In genomic region chr7:127773664-127774384, GRCm38 (mm10) we compare ENCODE assay signal across 8 mouse cellular contexts. TPM values are rescaled to one million over a fixed set of nuclear protein-coding genes. Genes with fewer than 3 reads are reported as not detected.
DNase-seq lines count a peak whose midpoint lies in the region; ATAC-seq lines count a peak whose summit lies in the region.

No protein-coding gene starts in this region.

- H3K36me3 ChIP-seq in midbrain, embryonic 13.5 days = peaks cover 3% of the 10 kb centered on the region; the same call in 1 of the 2 replicates
- no peaks in the 10 kb centered on the region; the same call in 1 of the 2 replicates for H3K36me3 ChIP-seq in midbrain, embryonic 11.5 days (ENCODE audit: control insufficient read depth, insufficient read depth, low read length)

- intact Hi-C loops in heart, postnatal 14 days (cut with DNase I) = no loop called here
- intact Hi-C loops in left cerebral cortex, postnatal 25 days (cut with DNase I) = loop anchor here (5.0 kb wide), 1 partner anchor 163 kb away; no protein-coding TSS in a partner anchor

- 45% methylated on average over 9 of the region's 9 CpGs for WGBS in midbrain, embryonic 13.5 days
- WGBS in midbrain, embryonic 11.5 days = 45% methylated on average over 9 of the region's 9 CpGs

- DNase-seq in midbrain, embryonic 11.5 days (ENCODE audit: low spot score, missing footprints) = no peak
- peak; percentile 80 for DNase-seq in T-cell, adult 2 months (ENCODE audit: low spot score)
- peak; percentile 82 to 90 for DNase-seq in cerebellum, postnatal 25 days
- DNase-seq in heart, postnatal 14 days = peak; percentile 69 to 80
- peak; percentile 57 to 68 for DNase-seq in left cerebral cortex, postnatal 25 days (ENCODE audit: low spot score in 2 of 2)
- peak; percentile 84 for DNase-seq in thymus, postnatal 14 days

- H3K4me2 ChIP-seq in midbrain, embryonic 13.5 days (replicated peaks) = no peak overlapping the region
- H3K4me2 ChIP-seq in midbrain, embryonic 11.5 days = no peak overlapping the region

- H3K9ac ChIP-seq in midbrain, embryonic 13.5 days (replicated peaks) = peak overlapping the region; percentile 29; the same call in 1 of the 2 replicates
- H3K9ac ChIP-seq in midbrain, embryonic 11.5 days (ENCODE audit: low read length) = no peak overlapping the region

- peaks cover 38% of the 10 kb centered on the region for H3K4me1 ChIP-seq in midbrain, embryonic 13.5 days (replicated peaks)
- peaks cover 28% of the 10 kb centered on the region for H3K4me1 ChIP-seq in midbrain, embryonic 11.5 days (ENCODE audit: control insufficient read depth, insufficient read depth, low read length)

- H3K27ac ChIP-seq in midbrain, embryonic 13.5 days = no peak overlapping the region
- H3K27ac ChIP-seq in midbrain, embryonic 11.5 days (ENCODE audit: low read depth, low read length) = no peak overlapping the region

- H3K27me3 ChIP-seq in midbrain, embryonic 13.5 days = no peaks in the 10 kb centered on the region
- no peaks in the 10 kb centered on the region; the same call in 1 of the 2 replicates for H3K27me3 ChIP-seq in midbrain, embryonic 11.5 days (ENCODE audit: control insufficient read depth, insufficient read depth, low read length)

- H3K4me3 ChIP-seq in midbrain, embryonic 13.5 days (replicated peaks) = no peak overlapping the region
- H3K4me3 ChIP-seq in midbrain, embryonic 11.5 days (ENCODE audit: low read depth, low read length) = no peak overlapping the region

- ATAC-seq in midbrain, embryonic 13.5 days = no peak
- ATAC-seq in midbrain, embryonic 11.5 days (ENCODE audit: low FRiP score) = no peak
- 0 out of 2 replicates have a peak, but pooled peaks have one; percentile 9 for ATAC-seq in monocyte, adult 5-6 weeks (replicated peaks; ENCODE audit: insufficient number of reproducible peaks, low FRiP score, low TSS enrichment, poor library complexity, severe bottlenecking)

- no peaks in the 10 kb centered on the region for H3K9me3 ChIP-seq in midbrain, embryonic 13.5 days
- no peaks in the 10 kb centered on the region for H3K9me3 ChIP-seq in midbrain, embryonic 11.5 days (ENCODE audit: control insufficient read depth, low read length)

RNA-seq across cellular contexts. Expression of gene Setd1a, which starts 2.6 kb away (rescaled TPM):
- 19.7 and 22.7 TPM in 2 replicates for polyA plus RNA-seq in midbrain, embryonic 13.5 days (2015; fragmentation: Nextera tagmentation; extraction: Ambion mirVana)
- 19.0 and 22.1 TPM in 2 replicates for polyA plus RNA-seq in midbrain, embryonic 11.5 days (2014; fragmentation: Nextera tagmentation; extraction: Ambion mirVana)
- 10 to 100 TPM; 21.0 to 22.3 TPM for total RNA-seq in heart, postnatal 14 days (2021)
- total RNA-seq in left cerebral cortex, postnatal 25 days (2021) = 10 to 100 TPM; 42.3 to 43.4 TPM
- total RNA-seq in monocyte, adult 5-6 weeks (2017) = 5.2 to 14.9 TPM (median 7.7 TPM) in 3 replicates

RNA-seq across cellular contexts. Expression of gene Orai3, which starts 4.2 kb away (rescaled TPM):
- polyA plus RNA-seq in midbrain, embryonic 13.5 days (2015; fragmentation: Nextera tagmentation; extraction: Ambion mirVana) = 5.9 and 6.1 TPM in 2 replicates
- polyA plus RNA-seq in midbrain, embryonic 11.5 days (2014; fragmentation: Nextera tagmentation; extraction: Ambion mirVana) = 6.1 and 6.3 TPM in 2 replicates
- 10 to 100 TPM; 16.6 to 17.3 TPM for total RNA-seq in heart, postnatal 14 days (2021)
- total RNA-seq in left cerebral cortex, postnatal 25 days (2021) = 10 to 100 TPM; 23.1 to 23.7 TPM
- total RNA-seq in monocyte, adult 5-6 weeks (2017) = 31.9 to 44.5 TPM (median 35.2 TPM) in 3 replicates

RNA-seq across cellular contexts. Expression of gene Gm49388, which starts 11.6 kb away (rescaled TPM):
- polyA plus RNA-seq in midbrain, embryonic 13.5 days (2015; fragmentation: Nextera tagmentation; extraction: Ambion mirVana) = not detected in 2 replicates
- polyA plus RNA-seq in midbrain, embryonic 11.5 days (2014; fragmentation: Nextera tagmentation; extraction: Ambion mirVana) = not detected in 2 replicates
- 1 to 10 TPM; 2.7 to 3.0 TPM for total RNA-seq in heart, postnatal 14 days (2021)
- total RNA-seq in left cerebral cortex, postnatal 25 days (2021) = 1 to 10 TPM; 3.5 to 4.5 TPM
- total RNA-seq in monocyte, adult 5-6 weeks (2017) = 0.87 to 3.2 TPM (median 2.2 TPM) in 3 replicates

RNA-seq across cellular contexts. Expression of gene Hsd3b7, which starts 26.6 kb away (rescaled TPM):
- polyA plus RNA-seq in midbrain, embryonic 13.5 days (2015; fragmentation: Nextera tagmentation; extraction: Ambion mirVana) = 8.6 and 9.2 TPM in 2 replicates
- 7.9 and 8.2 TPM in 2 replicates for polyA plus RNA-seq in midbrain, embryonic 11.5 days (2014; fragmentation: Nextera tagmentation; extraction: Ambion mirVana)
- 10 to 100 TPM; 14.9 to 18.4 TPM for total RNA-seq in heart, postnatal 14 days (2021)
- 1 to 10 TPM; 3.6 to 6.8 TPM for total RNA-seq in left cerebral cortex, postnatal 25 days (2021)
- total RNA-seq in monocyte, adult 5-6 weeks (2017) = 8.6 to 11.1 TPM (median 9.4 TPM) in 3 replicates

RNA-seq across cellular contexts. Expression of gene Fbxl19, which starts 29.5 kb away (rescaled TPM):
- polyA plus RNA-seq in midbrain, embryonic 13.5 days (2015; fragmentation: Nextera tagmentation; extraction: Ambion mirVana) = 10.6 and 11.6 TPM in 2 replicates
- polyA plus RNA-seq in midbrain, embryonic 11.5 days (2014; fragmentation: Nextera tagmentation; extraction: Ambion mirVana) = 8.3 and 9.3 TPM in 2 replicates
- total RNA-seq in heart, postnatal 14 days (2021) = 1 to 10 TPM; 4.8 to 5.7 TPM
- total RNA-seq in left cerebral cortex, postnatal 25 days (2021) = 10 to 100 TPM; 81.3 to 88.2 TPM
- total RNA-seq in monocyte, adult 5-6 weeks (2017) = 2.1 to 8.5 TPM (median 3.1 TPM) in 3 replicates
